Mouse (Mus musculus) embryonic fibroblast, embryonic 13.5 days (primary cell): ENCODE measurements around the gene Clec4f. TPM values are rescaled to one million over a fixed set of nuclear protein-coding genes. Genes with fewer than 3 reads are reported as not detected.

ENCODE experiments used
- H3K27ac ChIP-seq: 2 replicates; pipeline ENCODE4 v1.5.1; 2012; ENCODE audit warnings: low read length, control low read depth, inconsistent platforms; ENCODE audit not compliant: insufficient read depth
- H3K4me1 ChIP-seq: 2 replicates; pipeline ENCODE4 v1.6.1; 2011; ENCODE audit warnings: low read length; ENCODE audit not compliant: control insufficient read depth, insufficient read depth
- H3K4me3 ChIP-seq: 2 replicates; pipeline ENCODE4 v1.5.1; 2011; ENCODE audit warnings: mild to moderate bottlenecking, control low read depth, low read length; ENCODE audit not compliant: insufficient read depth
- CTCF ChIP-seq: IDR thresholded peaks from 2 replicates; pipeline ENCODE4 v1.5.1; 2011; ENCODE audit warnings: mild to moderate bottlenecking, control low read depth, low read length, moderate library complexity, borderline replicate concordance; ENCODE audit not compliant: insufficient read depth
- POLR2A ChIP-seq: IDR thresholded peaks from 2 replicates; pipeline ENCODE4 v1.6.1; 2011; ENCODE audit warnings: low read depth, mild to moderate bottlenecking, control low read depth, low read length, moderate library complexity
- polyA plus RNA-seq: library from polyadenylated mRNA; stranded (reverse); fragments of >200 nt; gene quantifications from 2 replicates; pipeline ENCODE4 v1.2.4, GENCODE M21; 2011; ENCODE audit warnings: low read depth; ENCODE audit not compliant: missing spikeins, insufficient read length

Gene Clec4f
- polyA plus RNA-seq, 1 experiment = not detected

DNA sequence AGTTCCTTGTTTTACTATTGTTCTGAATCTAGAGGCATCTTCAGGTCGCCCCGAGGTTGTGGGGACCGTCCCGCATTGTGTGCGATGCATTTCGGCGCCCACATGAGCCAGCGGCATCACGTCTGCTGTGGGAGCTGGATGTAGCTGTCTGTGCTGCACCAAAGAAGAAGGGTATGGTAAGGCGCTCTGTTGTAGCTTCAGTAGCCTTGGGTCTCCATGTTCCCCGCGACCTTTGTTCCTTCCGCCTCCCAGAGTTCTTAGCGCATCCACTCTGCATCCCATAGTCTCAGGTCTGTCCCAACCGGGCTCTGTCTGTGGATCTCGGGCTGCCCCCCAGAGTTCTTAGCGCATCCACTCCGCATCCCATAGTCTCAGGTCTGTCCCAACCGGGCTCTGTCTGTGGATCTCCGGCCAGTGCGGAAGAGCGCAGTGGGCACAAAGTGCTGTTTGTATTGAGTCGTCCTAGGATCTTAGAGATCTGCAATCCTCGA is 56.9 kb downstream of the Clec4f start:
- Histone ChIP-seq H3K27ac (no peak overlapping the region), H3K4me3 (no peak overlapping the region), H3K4me1 (peaks cover 4% of the 10 kb centered on the region; the same call in 1 of the 2 replicates)
- TF ChIP-seq POLR2A = no peak
- no peak for TF ChIP-seq CTCF

DNA sequence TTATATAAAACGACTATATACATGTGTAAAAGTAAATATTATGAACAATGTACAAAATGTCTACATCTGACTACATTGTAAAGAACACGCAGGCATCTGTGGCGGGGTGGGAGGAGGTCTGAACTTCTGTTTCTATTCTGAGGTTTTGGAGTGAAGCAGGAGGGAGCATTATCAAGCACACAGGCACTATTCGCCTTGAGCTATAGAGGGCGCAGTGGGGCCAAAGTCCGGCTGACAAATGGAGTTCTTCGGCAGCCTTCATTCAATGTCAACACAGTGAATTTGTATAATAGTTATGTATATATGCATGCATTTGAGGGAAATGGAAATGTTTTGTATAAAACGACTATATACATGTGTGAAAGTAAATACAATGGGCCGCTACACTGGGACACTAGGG is 57.3 kb downstream of the Clec4f start:
- Histone ChIP-seq H3K27ac (no peak overlapping the region), H3K4me3 (no peak overlapping the region), H3K4me1 (peaks cover 4% of the 10 kb centered on the region; the same call in 1 of the 2 replicates)
- TF ChIP-seq POLR2A (no peak), CTCF (peak; percentile 21; the same call in 1 of the 2 replicates)

GRCm38 (mm10) chr6:83597988-83598387 is 58.0 kb downstream of the Clec4f start:
- Histone ChIP-seq H3K27ac (no peak overlapping the region), H3K4me1 (peaks cover 4% of the 10 kb centered on the region; the same call in 1 of the 2 replicates), H3K4me3 (no peak overlapping the region)
- TF ChIP-seq POLR2A (no peak), CTCF (no peak)

- TF ChIP-seq POLR2A = no peak
- no peak for TF ChIP-seq CTCF
- no peak overlapping the region for H3K27ac ChIP-seq
- H3K4me3 ChIP-seq = no peak overlapping the region
- peaks cover 4% of the 10 kb centered on the region; the same call in 1 of the 2 replicates for H3K4me1 ChIP-seq
Observed at GRCm38 (mm10) chr6:83595035-83595434, 61.0 kb downstream of the Clec4f start.

Other genes with a start within 250 kb of the Clec4f start
- 13.8 and 18.6 TPM in 2 replicates for gene Tet3, start 197.1 kb downstream of the Clec4f start, polyA plus RNA-seq
- gene Dguok, start 149.2 kb downstream of the Clec4f start, polyA plus RNA-seq = 27.6 and 39.7 TPM in 2 replicates
- gene Actg2, start 119.9 kb downstream of the Clec4f start, polyA plus RNA-seq = 517 and 617 TPM in 2 replicates
- gene Stambp, start 83.5 kb downstream of the Clec4f start, polyA plus RNA-seq = 24.6 and 32.3 TPM in 2 replicates
- gene Cd207, start 21.7 kb upstream of the Clec4f start, polyA plus RNA-seq = not detected in 2 replicates
- 0.84 and 2.0 TPM in 2 replicates for gene Vax2, start 55.1 kb upstream of the Clec4f start, polyA plus RNA-seq
- not detected in 2 replicates for gene Atp6v1b1, start 86.8 kb upstream of the Clec4f start, polyA plus RNA-seq
- not detected in 2 replicates for gene Ankrd53, start 106.5 kb upstream of the Clec4f start, polyA plus RNA-seq
- gene Tex261, start 119.6 kb upstream of the Clec4f start, polyA plus RNA-seq = 104 and 110 TPM in 2 replicates
- 61.8 and 65.6 TPM in 2 replicates for gene Nagk, start 138.8 kb upstream of the Clec4f start, polyA plus RNA-seq
- 23.4 and 26.1 TPM in 2 replicates for gene Paip2b, start 175.6 kb upstream of the Clec4f start, polyA plus RNA-seq
- 99.5 and 124 TPM in 2 replicates for gene Zfp638, start 210.9 kb upstream of the Clec4f start, polyA plus RNA-seq